Mouse (Mus musculus) cerebellum, postnatal 14 days (tissue): ENCODE measurements around the gene Tomm20l.

Experiments
- DNase-seq, 2 experiments: peaks; one replicate each; pipeline ENCODE4 v3.0.0; 2021; ENCODE audit warnings: mixed read lengths in 2 of 2

The Tomm20l gene

GRCm38 (mm10) chr12:71157974-71158373, 46.7 kb downstream of the Tomm20l start:
- DNase-seq, result no peak

GRCm38 (mm10) chr12:71164410-71164809, 53.2 kb downstream of the Tomm20l start:
- no peak for DNase-seq

- no peak for DNase-seq
Observed at GRCm38 (mm10) chr12:71169911-71170310, 58.7 kb downstream of the Tomm20l start.
